Mouse (Mus musculus): Measurements from ENCODE around the gene Elovl3. TPM values are rescaled to one million over a fixed set of nuclear protein-coding genes. Genes with fewer than 3 reads are reported as not detected.
A peak's percentile ranks its signal among the peaks of the same experiment; 100 is the strongest.
"Not testable (repeated sequence)": the region's sequence is repeated elsewhere in the genome, so short reads cannot be mapped to it uniquely, and the experiment has no call there.

Elovl3 gene
- not detected for total RNA-seq (2021)

DNA sequence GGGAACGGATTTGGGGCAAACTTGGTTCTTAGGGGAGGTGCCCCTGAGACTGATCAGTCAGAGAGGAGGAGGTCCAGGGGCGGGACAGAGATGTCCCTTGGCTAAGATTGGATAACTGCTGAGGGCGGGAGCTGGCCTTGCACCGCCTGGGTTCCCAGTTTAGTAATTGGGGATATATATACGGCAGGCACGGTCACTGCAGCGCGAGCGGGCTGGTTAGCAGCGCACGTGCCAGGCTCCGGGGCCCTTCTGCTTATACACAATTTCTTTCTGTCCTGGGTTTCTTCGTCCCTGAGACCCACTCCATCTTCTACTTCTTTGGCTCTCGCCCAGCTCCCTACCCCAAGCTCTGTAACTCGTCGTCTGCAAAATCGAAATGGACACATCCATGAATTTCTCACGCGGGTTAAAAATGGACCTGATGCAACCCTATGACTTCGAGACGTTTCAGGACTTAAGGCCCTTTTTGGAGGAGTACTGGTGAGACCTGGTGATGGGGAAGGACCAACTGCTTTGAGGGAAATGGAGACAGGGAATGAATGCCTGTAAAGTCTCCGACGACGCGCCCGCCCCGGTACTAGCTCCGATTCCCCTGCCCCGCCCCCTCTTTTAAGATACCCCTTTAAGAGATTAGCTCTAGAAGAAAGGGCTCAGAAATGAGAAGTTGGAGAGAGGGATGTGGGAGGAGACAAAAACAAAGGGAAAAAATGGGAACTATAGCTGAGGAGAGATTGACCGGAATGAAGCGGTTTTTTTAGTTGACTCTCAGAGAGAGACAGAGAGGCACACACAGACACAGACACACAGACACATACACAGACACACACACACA is at the start of gene Elovl3:
Gene Elovl3 (plus strand): TSS at position 204 of the 832 bp plus-strand sequence.
- intact Hi-C loops (cut with DNase I) = no loop called here
- DNase-seq (ENCODE audit: extremely low spot score in 1 of 2, low spot score in 2 of 2) = no peak

DNA sequence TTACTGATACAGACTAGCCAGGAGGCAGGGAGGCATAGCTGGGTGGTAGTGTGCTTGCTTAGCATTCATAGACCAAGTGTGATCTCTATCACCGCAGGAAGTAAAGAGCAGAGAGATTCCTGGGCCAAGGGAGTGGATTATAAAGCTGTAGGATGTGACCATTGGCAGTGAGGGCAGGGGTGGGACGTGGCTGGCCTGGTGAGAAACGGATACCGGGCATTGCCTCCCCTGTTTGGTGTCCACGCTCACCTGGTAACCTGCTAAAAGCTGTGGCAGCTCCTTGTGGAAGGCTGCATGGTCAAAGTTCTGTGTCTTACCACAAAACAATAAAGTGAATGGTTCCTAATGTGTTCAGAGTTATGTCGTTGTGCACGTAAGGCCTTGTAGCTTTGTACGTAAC is 46.5 kb upstream of the Elovl3 start:
- intact Hi-C loops (cut with DNase I) = no loop called here
- no peak for DNase-seq (ENCODE audit: extremely low spot score in 1 of 2, low spot score in 2 of 2)

GRCm38 (mm10) chr19:46086337-46086736 is 45.4 kb upstream of the Elovl3 start:
- intact Hi-C loops (cut with DNase I) = no loop called here
- DNase-seq (ENCODE audit: extremely low spot score in 1 of 2, low spot score in 2 of 2) = peak; percentile 47 to 56

DNA sequence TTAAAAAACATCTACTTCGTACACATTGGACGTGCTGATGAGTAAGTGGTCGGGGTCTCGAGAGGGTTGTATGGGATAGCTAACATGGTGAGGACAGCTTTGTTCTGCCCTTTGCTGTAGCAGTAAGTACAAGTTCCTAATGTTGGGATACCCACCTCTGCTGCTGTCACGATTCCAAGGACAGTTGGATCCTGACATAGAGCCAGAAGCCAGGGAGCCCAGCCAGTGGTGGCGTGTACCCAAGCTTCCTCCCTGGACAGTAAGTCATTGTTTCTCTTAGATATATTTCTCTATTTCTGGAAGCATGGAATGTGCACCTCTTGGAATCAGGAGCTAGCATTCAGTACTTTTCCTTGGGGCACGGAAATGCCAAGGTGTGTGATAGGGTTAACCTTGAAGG is 43.8 kb upstream of the Elovl3 start:
- intact Hi-C loops (cut with DNase I) = no loop called here
- no peak for DNase-seq (ENCODE audit: extremely low spot score in 1 of 2, low spot score in 2 of 2)

GRCm38 (mm10) chr19:46091641-46092040 is 40.1 kb upstream of the Elovl3 start:
- no peak for DNase-seq (ENCODE audit: extremely low spot score in 1 of 2, low spot score in 2 of 2)
- intact Hi-C loops (cut with DNase I) = no loop called here

GRCm38 (mm10) chr19:46094144-46094543 is 37.6 kb upstream of the Elovl3 start:
- no peak for DNase-seq (ENCODE audit: extremely low spot score in 1 of 2, low spot score in 2 of 2)

DNA sequence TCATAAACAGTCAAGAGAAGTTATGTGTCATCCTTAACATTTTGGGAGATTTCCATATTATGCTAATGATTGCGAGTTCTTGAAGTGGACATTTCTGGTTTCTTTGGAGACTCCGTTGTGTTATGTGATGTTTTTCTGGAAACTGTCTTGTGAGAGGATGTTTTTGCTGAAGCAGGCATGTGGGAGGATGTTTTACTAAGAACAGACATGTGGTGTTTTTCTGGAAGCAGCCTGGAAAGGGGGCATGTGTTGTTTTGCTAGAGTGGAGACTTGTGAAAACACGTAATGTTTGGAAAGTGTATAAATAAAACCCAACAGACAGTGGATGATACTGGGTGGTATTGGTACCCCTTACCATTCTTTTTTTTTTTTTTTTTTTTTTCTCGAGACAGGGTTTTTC is 36.4 kb upstream of the Elovl3 start:
- no peak for DNase-seq (ENCODE audit: extremely low spot score in 1 of 2, low spot score in 2 of 2)
- intact Hi-C loops (cut with DNase I) = no loop called here

More at GRCm38 (mm10) chr19:46094144-46094543, 37.6 kb upstream of the Elovl3 start:
- intact Hi-C loops (cut with DNase I) = no loop called here

DNA sequence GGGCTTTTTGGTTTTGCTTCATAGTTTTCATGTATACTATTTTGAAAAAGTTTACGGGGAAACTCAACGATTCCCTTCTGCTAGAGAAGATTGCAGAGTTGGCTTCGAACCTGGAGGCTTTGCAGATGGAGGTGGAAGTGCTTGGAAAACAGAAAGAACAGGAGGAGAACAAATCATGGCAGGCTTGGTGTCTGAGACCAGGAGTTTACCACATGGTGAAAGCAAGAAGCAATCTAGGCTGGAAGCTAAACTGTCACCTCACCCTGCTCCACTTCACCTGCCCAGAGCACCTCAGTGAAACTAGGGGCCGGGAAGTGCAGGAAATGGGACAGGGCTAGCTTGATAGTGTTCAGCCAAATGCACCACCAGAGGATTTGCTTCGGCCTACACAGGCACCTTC is 35.3 kb upstream of the Elovl3 start:
- intact Hi-C loops (cut with DNase I) = no loop called here

GRCm38 (mm10) chr19:46099561-46099960 is 32.1 kb upstream of the Elovl3 start:
- intact Hi-C loops (cut with DNase I) = no loop called here
- DNase-seq (ENCODE audit: extremely low spot score in 1 of 2, low spot score in 2 of 2) = no peak

More for the DNA sequence above, 35.3 kb upstream of the Elovl3 start:
- no peak for DNase-seq (ENCODE audit: extremely low spot score in 1 of 2, low spot score in 2 of 2)

DNA sequence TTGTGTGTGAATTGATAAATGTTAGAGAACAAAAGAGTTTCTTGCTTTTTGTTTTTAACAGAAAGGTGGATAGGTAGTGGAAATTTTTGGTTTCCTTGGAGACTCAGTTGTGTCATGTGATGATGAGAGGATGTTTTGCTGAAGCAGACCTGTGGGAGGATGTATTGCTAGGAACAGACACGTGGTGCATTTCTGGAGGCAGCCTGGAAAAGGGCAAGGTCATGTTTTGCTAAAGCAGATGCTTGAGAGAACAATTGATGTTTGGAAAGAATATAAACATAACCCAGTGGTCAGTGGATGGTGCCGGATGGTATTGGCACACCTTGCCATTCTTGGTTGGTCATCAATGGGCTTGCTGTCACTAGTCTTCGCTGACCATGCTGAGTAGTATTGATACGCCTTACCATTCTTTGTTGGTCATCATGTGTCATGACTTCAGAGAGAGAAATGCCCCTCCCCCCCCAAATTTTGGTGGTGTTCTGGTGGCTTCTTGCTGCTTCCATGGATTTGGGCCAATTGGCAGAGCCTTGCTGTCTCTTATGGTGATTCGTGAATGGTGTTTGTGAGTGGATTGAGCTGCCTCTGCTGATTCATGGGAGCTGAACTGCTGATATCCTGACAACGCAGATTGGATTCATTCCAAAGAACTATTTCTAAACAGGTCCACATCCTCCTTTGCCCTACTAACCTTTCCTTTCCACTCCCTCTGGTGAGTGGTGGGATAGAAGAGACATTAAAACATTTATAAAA is 28.1 kb upstream of the Elovl3 start:
- DNase-seq (ENCODE audit: extremely low spot score in 1 of 2, low spot score in 2 of 2) = no peak
- intact Hi-C loops (cut with DNase I) = no loop called here

- intact Hi-C loops (cut with DNase I) = no loop called here
- no peak for DNase-seq (ENCODE audit: extremely low spot score in 1 of 2, low spot score in 2 of 2)
Measured at GRCm38 (mm10) chr19:46104187-46104557, 27.5 kb upstream of the Elovl3 start.

DNA sequence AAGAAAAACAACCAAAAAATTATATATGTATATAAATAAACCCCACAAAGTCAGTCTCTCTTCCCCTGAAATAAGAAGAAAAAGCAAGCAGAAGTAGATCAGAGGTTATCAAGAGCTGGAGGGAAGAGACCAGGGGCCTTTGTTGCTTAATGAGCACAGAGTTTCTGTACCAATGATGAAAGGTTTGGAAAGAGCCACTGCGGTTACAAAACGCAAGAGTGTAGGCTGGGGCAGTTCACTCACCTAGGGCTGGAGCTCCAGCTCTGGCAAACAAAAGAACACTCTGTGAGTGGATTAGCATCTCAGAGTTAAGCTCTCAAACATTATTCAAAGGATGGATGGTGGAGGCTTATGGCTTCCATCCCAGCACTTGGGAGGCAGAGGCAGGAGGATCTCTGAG is 21.5 kb upstream of the Elovl3 start:
- intact Hi-C loops (cut with DNase I) = no loop called here
- no peak for DNase-seq (ENCODE audit: extremely low spot score in 1 of 2, low spot score in 2 of 2)

DNA sequence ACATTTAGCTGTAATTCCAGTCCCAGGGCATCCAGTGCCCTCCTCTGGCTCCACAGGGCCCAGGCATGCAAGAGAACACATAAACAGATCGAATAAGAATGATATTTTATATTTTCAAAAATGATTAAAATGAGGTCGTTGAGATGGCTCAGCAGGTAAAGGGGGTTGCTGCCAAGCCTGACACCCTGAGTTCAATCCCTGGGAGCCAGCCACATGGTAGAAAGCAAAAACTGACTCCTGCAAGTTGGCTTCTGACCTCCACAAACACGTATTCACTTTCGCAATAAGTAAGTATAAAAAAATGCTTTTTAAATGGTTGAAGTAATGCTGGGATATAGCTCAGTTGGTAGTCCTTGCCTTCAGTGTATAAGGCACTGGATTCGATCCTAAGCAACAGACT is 20.9 kb upstream of the Elovl3 start:
- DNase-seq (ENCODE audit: extremely low spot score in 1 of 2, low spot score in 2 of 2) = no peak

GRCm38 (mm10) chr19:46114617-46115016 is 17.1 kb upstream of the Elovl3 start:
- intact Hi-C loops (cut with DNase I) = no loop called here
- DNase-seq (ENCODE audit: extremely low spot score in 1 of 2, low spot score in 2 of 2) = no peak

More for the DNA sequence above, 20.9 kb upstream of the Elovl3 start:
- intact Hi-C loops (cut with DNase I) = no loop called here

- intact Hi-C loops (cut with DNase I) = no loop called here
- DNase-seq (ENCODE audit: extremely low spot score in 1 of 2, low spot score in 2 of 2) = no peak
Measured at GRCm38 (mm10) chr19:46119458-46119857, 12.2 kb upstream of the Elovl3 start.

- intact Hi-C loops (cut with DNase I) = no loop called here
- no peak for DNase-seq (ENCODE audit: extremely low spot score in 1 of 2, low spot score in 2 of 2)
Measured at GRCm38 (mm10) chr19:46120872-46121271, 10.8 kb upstream of the Elovl3 start.

DNA sequence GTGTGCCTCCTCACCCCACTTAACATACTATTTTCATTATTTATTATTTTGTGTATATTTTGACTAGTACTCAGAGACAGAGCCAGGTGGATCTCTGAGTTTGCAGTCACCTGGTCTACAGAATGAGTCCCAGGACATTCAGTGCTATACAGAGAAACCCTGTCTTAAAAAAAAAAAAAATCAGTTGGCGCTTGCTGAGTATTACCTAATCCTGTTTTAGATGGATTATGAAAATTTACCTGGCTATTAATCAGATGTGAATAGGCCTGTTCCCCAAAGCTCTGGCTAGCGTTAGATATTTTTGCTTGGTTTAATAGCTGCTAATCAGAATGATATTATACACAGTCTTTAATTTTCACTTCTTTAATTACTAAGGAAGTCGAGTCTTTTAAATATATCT is 7.8 kb upstream of the Elovl3 start:
- intact Hi-C loops (cut with DNase I) = no loop called here
- no peak for DNase-seq (ENCODE audit: extremely low spot score in 1 of 2, low spot score in 2 of 2)

- intact Hi-C loops (cut with DNase I) = no loop called here
- no peak for DNase-seq (ENCODE audit: extremely low spot score in 1 of 2, low spot score in 2 of 2)
Measured at GRCm38 (mm10) chr19:46124651-46125050, 7.0 kb upstream of the Elovl3 start.

- intact Hi-C loops (cut with DNase I) = no loop called here
- no peak for DNase-seq (ENCODE audit: extremely low spot score in 1 of 2, low spot score in 2 of 2)
Measured at GRCm38 (mm10) chr19:46126301-46126700, 5.4 kb upstream of the Elovl3 start.

DNA sequence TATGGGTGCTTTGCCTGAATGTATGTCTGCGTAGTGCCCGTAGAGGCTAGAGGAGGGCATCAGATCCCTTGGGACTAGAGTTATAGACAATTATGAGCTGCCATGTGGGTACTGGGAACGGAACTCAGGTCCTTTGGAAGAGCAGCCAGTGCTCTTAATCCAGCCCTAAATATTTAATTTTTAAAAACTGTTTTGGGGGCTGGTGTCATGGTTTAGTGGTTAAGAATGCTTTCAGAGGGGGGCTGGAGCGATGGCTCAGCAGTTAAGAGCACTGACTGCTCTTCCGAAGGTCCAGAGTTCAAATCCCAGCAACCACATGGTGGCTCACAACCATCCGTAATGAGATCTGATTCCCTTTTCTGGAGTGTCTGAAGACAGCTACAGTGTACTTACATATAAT is 2.0 kb upstream of the Elovl3 start:
- intact Hi-C loops (cut with DNase I); DNase-seq (ENCODE audit: extremely low spot score in 1 of 2, low spot score in 2 of 2): not testable (repeated sequence)

All from left cerebral cortex, postnatal 10 days (tissue).